ENCODE assay signal across 8 mouse cellular contexts in genomic region chr4:139130701-139131549, GRCm38 (mm10). TPM values are rescaled to one million over a fixed set of nuclear protein-coding genes. Genes with fewer than 3 reads are reported as not detected.
DNase-seq lines count a peak whose midpoint lies in the region; ATAC-seq lines count a peak whose summit lies in the region.

Gene Minos1, minus strand, starts transcription at chr4:139131113.

- intact Hi-C loops in gastrocnemius, postnatal 14 days (cut with DNase I; ENCODE audit: low total_unique reads): no loop called here
- intact Hi-C loops in left cerebral cortex, postnatal 10 days (cut with DNase I): no loop called here

- peak; percentile 99 for DNase-seq in adrenal gland, adult (ENCODE audit: inconsistent age in 2 of 2, low spot score in 1 of 2)
- DNase-seq in embryo, embryonic 10.5 days (ENCODE audit: low spot score): peak; percentile 99
- peak; percentile 98 for DNase-seq in gastrocnemius, postnatal 14 days
- DNase-seq in left cerebral cortex, postnatal 10 days (ENCODE audit: extremely low spot score in 1 of 2, low spot score in 2 of 2): peak; percentile 99
- DNase-seq in right cerebral cortex, postnatal 25 days: peak; percentile 97
- DNase-seq in urinary bladder, postnatal 4 days (ENCODE audit: low spot score in 2 of 2): peak; percentile 96 to 98

- peak; percentile 99 for ATAC-seq in inflammation-experienced regulatory T-cells, adult 6 months
- ATAC-seq in megakaryocyte-erythroid progenitor cell, adult 5-6 weeks (replicated peaks; ENCODE audit: low FRiP score, low TSS enrichment, poor library complexity, severe bottlenecking): peak; percentile 93

RNA-seq across cellular contexts. Expression of gene Minos1, which starts in this region (rescaled TPM):
- 100 to 1,000 TPM; 434 to 465 TPM for total RNA-seq in gastrocnemius, postnatal 14 days (2021)
- polyA plus RNA-seq in inflammation-experienced regulatory T-cells, adult 6 months (2017; shearing (Covaris generic)): 100 to 1,000 TPM; 341 to 392 (median 352) TPM
- total RNA-seq in left cerebral cortex, postnatal 10 days (2021): 100 to 1,000 TPM; 203 to 215 TPM
- 461 and 512 TPM in 2 replicates for total RNA-seq in megakaryocyte-erythroid progenitor cell, adult 5-6 weeks (2014; fragmentation: Nextera tagmentation)
- total RNA-seq in megakaryocyte-erythroid progenitor cell, adult 5-6 weeks (2017): 209 and 264 TPM in 2 replicates

Comparison
In these comparisons a context has a peak if more than half of its experiments do, and no peak if none do; other contexts are left out.
1. Peak in every context shown above with its lines: DNase-seq and ATAC-seq.